Mouse (Mus musculus): ENCODE measurements around the gene Nfkbil1. TPM values are rescaled to one million over a fixed set of nuclear protein-coding genes. Genes with fewer than 3 reads are reported as not detected.

Nfkbil1 gene
- polyA plus RNA-seq, 1 experiment from 2014 or later, result 4.3 TPM

DNA sequence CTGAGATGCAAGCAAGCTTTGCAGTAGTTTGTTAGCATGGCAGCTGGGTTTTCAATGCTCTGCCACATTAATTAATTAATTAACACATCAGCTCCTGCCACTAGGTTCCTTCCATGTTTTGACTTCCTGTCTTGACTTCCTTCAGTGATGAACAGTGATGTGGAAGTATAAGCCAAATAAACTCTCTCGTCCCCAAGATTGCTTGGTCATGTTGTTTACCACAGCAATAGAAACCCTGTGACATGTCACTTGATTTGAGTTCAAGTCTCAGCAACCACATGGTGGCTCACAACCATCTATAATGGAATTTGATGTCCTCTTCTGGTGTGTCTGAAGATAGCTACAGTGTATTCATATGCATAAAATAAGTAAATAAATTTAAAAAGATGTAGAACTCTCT is 21.8 kb upstream of the Nfkbil1 start:
- Histone ChIP-seq H3K4me1 (replicated peaks; ENCODE audit: control insufficient read depth, insufficient read depth, low read length) (no peaks in the 10 kb centered on the region), H3K4me3 (ENCODE audit: low read depth, low read length) (no peak overlapping the region), H3K27ac (ENCODE audit: low read depth) (no peak overlapping the region), H3K9ac (ENCODE audit: low read length) (no peak overlapping the region), H3K9me3 (ENCODE audit: control insufficient read depth, low read length) (no peaks in the 10 kb centered on the region), H3K36me3 (ENCODE audit: control insufficient read depth, insufficient read depth, low read length) (peaks cover 19% of the 10 kb centered on the region), H3K27me3 (replicated peaks; ENCODE audit: control insufficient read depth, insufficient read depth, low read length) (peaks cover 10% of the 10 kb centered on the region), H3K4me2 (ENCODE audit: low read length) (no peak overlapping the region)
- DNase-seq (ENCODE audit: low spot score) (no peak), ATAC-seq (replicated peaks; ENCODE audit: low FRiP score, low TSS enrichment, low read depth) (no peak)
- WGBS, result 48% methylated on average over 1 of the region's 1 CpGs

DNA sequence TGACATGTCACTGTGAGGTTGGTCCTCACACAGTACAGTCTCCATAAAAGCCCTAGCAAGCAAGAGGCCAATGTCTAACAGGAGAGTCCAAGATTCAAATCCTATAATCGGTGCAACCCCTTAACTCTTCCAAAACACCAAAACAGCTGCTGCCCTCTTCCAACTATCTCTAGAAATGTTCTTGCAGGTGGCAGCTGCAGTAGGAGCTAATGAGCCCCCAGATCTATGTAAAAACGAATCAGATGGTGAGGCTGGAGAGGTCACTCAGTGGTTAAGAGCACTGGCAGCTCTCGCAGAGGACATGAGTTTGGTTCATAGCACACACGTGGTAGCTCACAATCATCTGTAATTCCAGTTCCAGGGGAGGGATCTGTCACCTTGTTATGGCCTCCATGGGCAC is 20.1 kb upstream of the Nfkbil1 start:
- Histone ChIP-seq H3K36me3 (ENCODE audit: control insufficient read depth, insufficient read depth, low read length) (peaks cover 35% of the 10 kb centered on the region), H3K4me2 (ENCODE audit: low read length) (no peak overlapping the region), H3K4me1 (replicated peaks; ENCODE audit: control insufficient read depth, insufficient read depth, low read length) (no peaks in the 10 kb centered on the region), H3K9me3 (ENCODE audit: control insufficient read depth, low read length) (no peaks in the 10 kb centered on the region), H3K27me3 (replicated peaks; ENCODE audit: control insufficient read depth, insufficient read depth, low read length) (no peaks in the 10 kb centered on the region), H3K4me3 (ENCODE audit: low read depth, low read length) (no peak overlapping the region), H3K27ac (ENCODE audit: low read depth) (no peak overlapping the region), H3K9ac (ENCODE audit: low read length) (no peak overlapping the region)
- DNase-seq (ENCODE audit: low spot score), result no peak
- 59% methylated on average over 4 of the region's 4 CpGs for WGBS
- ATAC-seq (replicated peaks; ENCODE audit: low FRiP score, low TSS enrichment, low read depth), result no peak

DNA sequence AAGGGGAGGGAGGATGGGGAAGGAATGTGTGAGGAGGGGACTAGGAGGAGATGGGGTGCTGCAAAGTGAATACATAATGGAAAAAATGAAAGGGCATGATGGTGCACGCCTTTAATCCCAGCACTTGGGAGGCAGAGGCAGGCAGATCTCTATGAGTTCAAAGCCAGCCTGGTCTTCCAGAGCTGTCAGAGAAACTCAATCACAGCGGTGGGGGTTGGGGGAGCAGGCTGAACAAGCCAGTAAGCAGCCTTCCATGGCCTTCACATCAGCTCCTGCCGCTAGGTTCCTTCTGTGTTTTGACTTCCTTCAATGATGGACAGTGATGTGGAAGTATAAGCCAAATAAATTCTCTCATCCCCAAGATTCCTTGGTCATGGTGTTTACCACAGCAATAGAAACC is 19.7 kb upstream of the Nfkbil1 start:
- Histone ChIP-seq H3K4me2 (ENCODE audit: low read length) (no peak overlapping the region), H3K4me3 (ENCODE audit: low read depth, low read length) (no peak overlapping the region), H3K9ac (ENCODE audit: low read length) (no peak overlapping the region), H3K27me3 (replicated peaks; ENCODE audit: control insufficient read depth, insufficient read depth, low read length) (no peaks in the 10 kb centered on the region), H3K4me1 (replicated peaks; ENCODE audit: control insufficient read depth, insufficient read depth, low read length) (no peaks in the 10 kb centered on the region), H3K36me3 (ENCODE audit: control insufficient read depth, insufficient read depth, low read length) (peaks cover 39% of the 10 kb centered on the region), H3K27ac (ENCODE audit: low read depth) (no peak overlapping the region), H3K9me3 (ENCODE audit: control insufficient read depth, low read length) (no peaks in the 10 kb centered on the region)
- no peak for ATAC-seq (replicated peaks; ENCODE audit: low FRiP score, low TSS enrichment, low read depth)
- 72% methylated on average over 3 of the region's 3 CpGs for WGBS
- no peak for DNase-seq (ENCODE audit: low spot score)

DNA sequence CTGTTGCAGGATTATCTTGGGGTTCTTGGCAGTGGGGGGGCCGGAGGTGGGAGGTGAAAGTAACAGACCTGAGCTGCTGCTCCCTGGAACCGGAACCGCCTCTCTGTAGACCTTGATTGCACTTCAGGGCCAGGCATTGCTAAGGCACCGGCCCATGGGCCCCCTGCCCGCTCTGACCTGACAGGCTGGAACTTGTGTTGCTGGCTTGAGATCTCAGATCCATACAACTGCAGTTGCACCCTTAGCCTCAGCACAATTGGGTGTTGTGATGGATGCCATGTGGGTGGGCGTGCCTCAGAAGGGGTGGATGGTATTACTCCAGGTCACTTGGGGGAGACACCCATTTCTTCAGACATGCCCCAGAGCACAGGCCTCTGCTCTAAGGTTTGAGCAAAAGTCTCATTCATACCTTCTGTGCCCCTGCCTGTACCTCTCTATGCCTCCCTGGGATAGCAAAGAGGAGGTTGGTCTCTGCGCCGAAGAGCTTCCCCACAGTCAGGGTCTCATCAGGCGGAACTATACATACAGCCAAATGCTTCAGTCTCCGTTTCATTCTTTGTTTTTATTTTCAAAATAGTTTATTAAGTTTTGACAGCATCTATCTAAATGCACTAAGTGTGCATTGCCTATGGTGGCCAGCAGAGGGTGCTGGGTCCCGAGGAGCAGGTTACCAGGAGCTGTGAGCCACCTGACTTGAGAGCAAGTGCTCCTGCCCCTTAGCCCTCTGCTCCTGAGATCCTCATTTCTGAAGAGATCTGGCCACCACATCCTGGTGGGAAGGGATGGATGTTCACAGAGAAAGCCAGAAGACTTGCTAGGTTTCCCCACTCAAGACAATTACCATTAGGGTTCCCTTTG is 18.9 kb upstream of the Nfkbil1 start:
- DNase-seq (ENCODE audit: low spot score), result peak; percentile 79
- 62% methylated on average over 11 of the region's 11 CpGs for WGBS

DNA sequence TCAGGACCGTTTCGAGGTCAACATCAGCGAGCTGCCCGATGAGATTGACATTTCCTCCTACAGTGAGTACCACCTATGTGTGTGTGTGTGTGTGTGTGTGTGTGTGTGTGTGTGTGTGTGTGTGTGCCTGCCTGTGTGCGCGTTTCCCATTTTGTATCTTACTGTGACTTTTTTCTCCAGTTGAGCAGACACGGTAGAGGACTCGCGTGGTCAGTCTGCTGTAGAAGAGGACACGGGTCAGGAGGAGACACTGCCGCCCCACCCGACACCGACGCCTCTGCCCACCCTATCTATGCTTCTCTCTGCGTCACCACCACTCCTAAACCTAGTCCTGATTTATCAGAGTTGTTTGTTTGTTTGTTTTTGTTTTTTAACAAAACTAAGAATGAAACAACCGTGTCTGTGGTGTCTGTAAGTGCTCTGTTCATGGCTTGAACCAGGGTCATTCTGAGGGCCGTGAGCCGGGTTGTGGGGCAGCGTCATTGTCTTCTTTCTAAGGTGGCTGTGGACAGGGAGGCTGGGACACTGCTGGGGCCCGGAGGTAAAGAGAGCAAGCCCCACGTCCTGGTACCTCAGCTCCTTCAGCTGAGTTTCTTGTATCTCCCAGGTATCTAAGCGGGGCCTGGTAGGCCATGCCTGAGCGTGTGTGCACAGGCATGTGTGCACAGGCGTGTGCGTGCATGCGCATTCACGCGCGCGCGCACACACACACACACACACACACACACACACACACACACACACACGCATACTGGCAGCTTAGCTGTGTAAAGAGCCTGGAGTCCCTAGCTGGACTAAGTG is 17.9 kb upstream of the Nfkbil1 start:
- no peaks in the 10 kb centered on the region for H3K4me1 ChIP-seq (replicated peaks; ENCODE audit: control insufficient read depth, insufficient read depth, low read length)
- ATAC-seq (replicated peaks; ENCODE audit: low FRiP score, low TSS enrichment, low read depth) (no peak), DNase-seq (ENCODE audit: low spot score) (peak; percentile 58)
- no peak overlapping the region for H3K27ac ChIP-seq (ENCODE audit: low read depth)
- H3K4me2 ChIP-seq (ENCODE audit: low read length), result no peak overlapping the region
- WGBS, result 85% methylated on average over 32 of the region's 32 CpGs
- H3K4me3 ChIP-seq (ENCODE audit: low read depth, low read length), result no peak overlapping the region
- peaks cover 57% of the 10 kb centered on the region for H3K36me3 ChIP-seq (ENCODE audit: control insufficient read depth, insufficient read depth, low read length)
- no peak overlapping the region for H3K9ac ChIP-seq (ENCODE audit: low read length)
- H3K9me3 ChIP-seq (ENCODE audit: control insufficient read depth, low read length), result no peaks in the 10 kb centered on the region
- H3K27me3 ChIP-seq (replicated peaks; ENCODE audit: control insufficient read depth, insufficient read depth, low read length), result no peaks in the 10 kb centered on the region

More for the DNA sequence above, 18.9 kb upstream of the Nfkbil1 start:
- Histone ChIP-seq H3K9me3 (ENCODE audit: control insufficient read depth, low read length) (no peaks in the 10 kb centered on the region), H3K9ac (ENCODE audit: low read length) (no peak overlapping the region), H3K4me1 (replicated peaks; ENCODE audit: control insufficient read depth, insufficient read depth, low read length) (no peaks in the 10 kb centered on the region), H3K27me3 (replicated peaks; ENCODE audit: control insufficient read depth, insufficient read depth, low read length) (no peaks in the 10 kb centered on the region), H3K27ac (ENCODE audit: low read depth) (no peak overlapping the region), H3K4me2 (ENCODE audit: low read length) (no peak overlapping the region), H3K4me3 (ENCODE audit: low read depth, low read length) (no peak overlapping the region), H3K36me3 (ENCODE audit: control insufficient read depth, insufficient read depth, low read length) (peaks cover 47% of the 10 kb centered on the region)
- ATAC-seq (replicated peaks; ENCODE audit: low FRiP score, low TSS enrichment, low read depth), result peak; percentile 34

DNA sequence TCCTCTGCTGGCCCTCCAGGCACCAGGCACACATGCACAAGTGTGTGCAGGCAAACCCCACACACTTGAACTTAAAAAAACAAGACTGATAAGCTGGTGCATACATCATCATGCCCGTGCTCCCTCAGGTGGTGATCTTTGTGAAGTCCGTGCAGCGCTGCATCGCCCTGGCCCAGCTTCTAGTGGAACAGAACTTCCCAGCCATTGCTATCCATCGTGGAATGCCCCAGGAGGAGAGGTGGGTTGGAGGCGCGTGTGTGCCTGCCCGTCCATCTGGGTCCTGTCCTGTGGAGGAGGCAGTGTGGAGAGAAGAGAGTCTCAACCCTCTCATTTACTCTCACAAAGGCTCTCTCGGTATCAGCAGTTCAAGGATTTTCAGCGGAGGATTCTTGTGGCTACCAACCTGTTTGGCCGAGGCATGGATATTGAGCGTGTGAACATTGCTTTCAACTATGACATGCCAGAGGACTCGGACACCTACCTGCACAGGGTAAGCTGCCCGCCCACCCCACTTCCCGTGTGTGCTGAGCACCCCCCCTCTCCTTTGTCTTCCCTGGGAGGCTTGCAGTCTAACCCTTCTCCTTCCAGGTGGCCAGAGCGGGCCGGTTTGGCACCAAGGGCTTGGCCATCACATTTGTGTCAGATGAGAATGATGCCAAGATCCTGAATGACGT is 17.2 kb upstream of the Nfkbil1 start:
- WGBS, result 79% methylated on average over 18 of the region's 18 CpGs
- H3K36me3 ChIP-seq (ENCODE audit: control insufficient read depth, insufficient read depth, low read length), result peaks cover 64% of the 10 kb centered on the region

DNA sequence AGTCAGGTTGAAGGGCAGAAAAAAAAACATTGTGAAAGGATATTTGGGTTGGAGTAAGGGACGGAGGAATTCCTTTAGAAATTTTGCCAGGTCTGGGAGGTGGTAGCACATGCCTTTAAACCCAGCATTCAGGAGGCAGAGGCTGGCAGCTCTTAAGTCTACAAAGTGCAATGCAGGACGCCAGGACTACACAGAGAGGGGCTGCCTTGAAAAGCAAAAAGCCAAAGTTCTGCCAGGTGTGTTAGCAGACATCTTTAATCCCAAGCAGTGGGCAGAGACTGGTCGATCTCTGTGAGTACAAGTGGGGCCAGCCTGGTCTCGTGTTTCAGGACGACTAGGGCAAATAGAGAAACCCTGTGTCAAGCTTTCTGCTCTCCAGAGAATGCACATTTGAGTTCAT is 16.4 kb upstream of the Nfkbil1 start:
- Histone ChIP-seq H3K4me2 (ENCODE audit: low read length) (no peak overlapping the region), H3K27ac (ENCODE audit: low read depth) (no peak overlapping the region), H3K36me3 (ENCODE audit: control insufficient read depth, insufficient read depth, low read length) (peaks cover 72% of the 10 kb centered on the region), H3K9ac (ENCODE audit: low read length) (no peak overlapping the region), H3K4me3 (ENCODE audit: low read depth, low read length) (no peak overlapping the region), H3K27me3 (replicated peaks; ENCODE audit: control insufficient read depth, insufficient read depth, low read length) (no peaks in the 10 kb centered on the region), H3K9me3 (ENCODE audit: control insufficient read depth, low read length) (no peaks in the 10 kb centered on the region), H3K4me1 (replicated peaks; ENCODE audit: control insufficient read depth, insufficient read depth, low read length) (no peaks in the 10 kb centered on the region)
- no peak for ATAC-seq (replicated peaks; ENCODE audit: low FRiP score, low TSS enrichment, low read depth)
- 79% methylated on average over 5 of the region's 5 CpGs for WGBS
- DNase-seq (ENCODE audit: low spot score), result no peak

More for the DNA sequence above, 17.2 kb upstream of the Nfkbil1 start:
- Histone ChIP-seq H3K9ac (ENCODE audit: low read length) (no peak overlapping the region), H3K4me3 (ENCODE audit: low read depth, low read length) (no peak overlapping the region), H3K4me1 (replicated peaks; ENCODE audit: control insufficient read depth, insufficient read depth, low read length) (no peaks in the 10 kb centered on the region), H3K27ac (ENCODE audit: low read depth) (no peak overlapping the region), H3K27me3 (replicated peaks; ENCODE audit: control insufficient read depth, insufficient read depth, low read length) (no peaks in the 10 kb centered on the region), H3K4me2 (ENCODE audit: low read length) (no peak overlapping the region), H3K9me3 (ENCODE audit: control insufficient read depth, low read length) (no peaks in the 10 kb centered on the region)
- DNase-seq (ENCODE audit: low spot score) (peak; percentile 59), ATAC-seq (replicated peaks; ENCODE audit: low FRiP score, low TSS enrichment, low read depth) (no peak)

DNA sequence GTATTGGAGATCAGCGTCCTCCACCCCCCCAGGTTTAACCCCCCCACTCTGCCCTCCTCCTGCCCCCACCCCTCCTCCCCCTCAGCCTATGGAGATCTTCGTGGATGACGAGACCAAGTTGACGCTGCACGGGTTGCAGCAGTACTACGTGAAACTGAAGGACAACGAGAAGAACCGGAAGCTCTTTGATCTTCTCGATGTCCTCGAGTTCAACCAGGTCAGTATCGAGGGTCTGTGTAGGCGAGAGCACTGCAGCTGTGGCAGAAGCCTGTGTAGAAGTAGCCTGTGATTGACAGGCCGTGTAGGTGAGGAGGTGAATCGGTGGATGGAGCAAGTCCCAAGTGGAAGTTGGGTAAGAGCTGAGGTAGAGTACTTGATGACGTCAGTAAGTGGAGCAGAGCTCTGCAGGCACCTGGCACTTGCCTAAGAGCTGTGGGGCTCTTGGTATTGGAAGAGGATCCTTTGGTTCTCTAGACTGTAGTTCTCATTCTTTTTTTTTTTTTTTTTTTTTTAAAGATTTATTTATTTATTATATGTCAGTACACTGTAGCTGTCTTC is 15.6 kb upstream of the Nfkbil1 start:
- Histone ChIP-seq H3K36me3 (ENCODE audit: control insufficient read depth, insufficient read depth, low read length) (peaks cover 79% of the 10 kb centered on the region), H3K9me3 (ENCODE audit: control insufficient read depth, low read length) (no peaks in the 10 kb centered on the region), H3K4me2 (ENCODE audit: low read length) (no peak overlapping the region), H3K9ac (ENCODE audit: low read length) (no peak overlapping the region), H3K27me3 (replicated peaks; ENCODE audit: control insufficient read depth, insufficient read depth, low read length) (no peaks in the 10 kb centered on the region), H3K27ac (ENCODE audit: low read depth) (no peak overlapping the region), H3K4me1 (replicated peaks; ENCODE audit: control insufficient read depth, insufficient read depth, low read length) (peaks cover 3% of the 10 kb centered on the region; the same call in 1 of the 2 replicates), H3K4me3 (ENCODE audit: low read depth, low read length) (no peak overlapping the region)
- no peak for ATAC-seq (replicated peaks; ENCODE audit: low FRiP score, low TSS enrichment, low read depth)
- 85% methylated on average over 15 of the region's 15 CpGs for WGBS
- no peak for DNase-seq (ENCODE audit: low spot score)

All from intestine, embryonic 14.5 days (tissue).